8 mouse cellular contexts compared by ENCODE assay signal in genomic region chr10:75211807-75212645, GRCm38 (mm10). TPM values are rescaled to one million over a fixed set of nuclear protein-coding genes. Genes with fewer than 3 reads are reported as not detected.
A peak's percentile ranks its signal among the peaks of the same experiment; 100 is the strongest.
DNase-seq lines count a peak whose midpoint lies in the region; ATAC-seq and TF ChIP-seq lines count a peak whose summit lies in the region.

TSS of gene Specc1l (plus strand) at chr10:75212073.

- peaks cover 15% of the 10 kb centered on the region for H3K4me1 ChIP-seq in embryonic facial prominence, embryonic 14.5 days (ENCODE audit: control insufficient read depth, insufficient read depth, low read length)
- peaks cover 6% of the 10 kb centered on the region; the same call in 1 of the 2 replicates for H3K4me1 ChIP-seq in limb, embryonic 14.5 days (ENCODE audit: control insufficient read depth, insufficient read depth, low read length)
- 0 out of 2 replicates have a peak, but pooled peaks cover 2% of the 10 kb centered on the region for H3K4me1 ChIP-seq in midbrain, postnatal 0 days (ENCODE audit: insufficient read depth, low read length)

- TF ChIP-seq POLR2A in limb, embryonic 14.5 days (IDR thresholded peaks at IDR 0.05; ENCODE audit: borderline replicate concordance, extremely low read depth, insufficient read depth, insufficient read length), result peak; percentile 50; the same call in 1 of the 2 replicates

- no peaks in the 10 kb centered on the region for H3K36me3 ChIP-seq in embryonic facial prominence, embryonic 14.5 days (ENCODE audit: control insufficient read depth, insufficient read depth, low read length)
- H3K36me3 ChIP-seq in limb, embryonic 14.5 days (ENCODE audit: control insufficient read depth, insufficient read depth, low read length), result 0 out of 2 replicates have a peak, but pooled peaks cover 3% of the 10 kb centered on the region
- no peaks in the 10 kb centered on the region for H3K36me3 ChIP-seq in midbrain, postnatal 0 days (ENCODE audit: insufficient read depth, low read length)

- no peak for TF ChIP-seq CTCF in midbrain, postnatal 0 days (IDR thresholded peaks at IDR 0.05)

- peak within 1 kb of the TSS; percentile 80 for H3K4me2 ChIP-seq in embryonic facial prominence, embryonic 14.5 days (ENCODE audit: low read depth, low read length)
- H3K4me2 ChIP-seq in limb, embryonic 14.5 days (replicated peaks; ENCODE audit: low read depth, low read length, severe bottlenecking), result peak within 1 kb of the TSS; percentile 66
- peak within 1 kb of the TSS; percentile 78 for H3K4me2 ChIP-seq in midbrain, postnatal 0 days (ENCODE audit: low read depth, low read length, poor library complexity, severe bottlenecking)

- peak within 1 kb of the TSS; percentile 96 for H3K9ac ChIP-seq in embryonic facial prominence, embryonic 14.5 days (ENCODE audit: low read depth, low read length)
- peak within 1 kb of the TSS; percentile 95 for H3K9ac ChIP-seq in limb, embryonic 14.5 days (ENCODE audit: low read depth, low read length, severe bottlenecking)
- peak within 1 kb of the TSS; percentile 96 for H3K9ac ChIP-seq in midbrain, postnatal 0 days (replicated peaks; ENCODE audit: low read length, poor library complexity, severe bottlenecking)

- under 1% methylated on average over 25 of the region's 80 CpGs for WGBS in embryonic facial prominence, embryonic 14.5 days
- WGBS in limb, embryonic 14.5 days, result under 1% methylated on average over 39 of the region's 80 CpGs
- under 1% methylated on average over 69 of the region's 80 CpGs for WGBS in midbrain, postnatal 0 days

- DNase-seq in 3T3-L1 (ENCODE audit: low read depth, low spot score), result peak; percentile 93
- DNase-seq in adrenal gland, postnatal 4 days (ENCODE audit: low spot score in 2 of 2), result peak; percentile 94 to 96
- DNase-seq in embryonic facial prominence, embryonic 14.5 days (ENCODE audit: low spot score), result peak; percentile 97
- DNase-seq in heart, adult 8-10 months (ENCODE audit: low spot score), result peak; percentile 93
- peak; percentile 96 for DNase-seq in kidney, adult 9 months
- peak; percentile 96 for DNase-seq in limb, embryonic 14.5 days (ENCODE audit: low spot score)
- peak; percentile 98 for DNase-seq in midbrain, postnatal 0 days (ENCODE audit: low spot score)
- peak; percentile 93 to 95 for DNase-seq in spleen, postnatal 14 days (ENCODE audit: low spot score in 2 of 2)

- H3K27me3 ChIP-seq in embryonic facial prominence, embryonic 14.5 days (replicated peaks; ENCODE audit: control insufficient read depth, insufficient read depth, low read length), result no peaks in the 10 kb centered on the region
- H3K27me3 ChIP-seq in limb, embryonic 14.5 days (ENCODE audit: control insufficient read depth, insufficient read depth, low read length), result no peaks in the 10 kb centered on the region
- H3K27me3 ChIP-seq in midbrain, postnatal 0 days (ENCODE audit: insufficient read depth, low read length), result no peaks in the 10 kb centered on the region

- peak within 1 kb of the TSS; percentile 98 for H3K27ac ChIP-seq in embryonic facial prominence, embryonic 14.5 days (replicated peaks; ENCODE audit: low read depth, low read length)
- peak within 1 kb of the TSS; percentile 98 for H3K27ac ChIP-seq in limb, embryonic 14.5 days (replicated peaks; ENCODE audit: low read depth, low read length)
- H3K27ac ChIP-seq in midbrain, postnatal 0 days (ENCODE audit: low read depth, low read length), result peak within 1 kb of the TSS; percentile 98

- H3K9me3 ChIP-seq in embryonic facial prominence, embryonic 14.5 days (ENCODE audit: control insufficient read depth, low read length), result no peaks in the 10 kb centered on the region
- no peaks in the 10 kb centered on the region for H3K9me3 ChIP-seq in limb, embryonic 14.5 days (ENCODE audit: control insufficient read depth, low read length)
- no peaks in the 10 kb centered on the region for H3K9me3 ChIP-seq in midbrain, postnatal 0 days (ENCODE audit: low read length)

- peak; percentile 98 for ATAC-seq in embryonic facial prominence, embryonic 14.5 days (ENCODE audit: low read depth)
- peak; percentile 99 for ATAC-seq in limb, embryonic 14.5 days (ENCODE audit: low FRiP score, low read depth)
- ATAC-seq in midbrain, postnatal 0 days (ENCODE audit: low FRiP score), result peak; percentile 98

- peak within 1 kb of the TSS; percentile 79 for H3K4me3 ChIP-seq in embryonic facial prominence, embryonic 14.5 days (ENCODE audit: low read depth, low read length)
- H3K4me3 ChIP-seq in limb, embryonic 14.5 days (replicated peaks; ENCODE audit: low read length), result peak within 1 kb of the TSS; percentile 81
- H3K4me3 ChIP-seq in midbrain, postnatal 0 days (ENCODE audit: low read depth, low read length), result peak within 1 kb of the TSS; percentile 88

RNA-seq across cellular contexts. Expression of gene Specc1l, which starts in this region (rescaled TPM):
- total RNA-seq in adrenal gland, postnatal 4 days (2021), result 10 to 100 TPM; 65.2 to 65.7 TPM
- 20.3 and 24.7 TPM in 2 replicates for polyA plus RNA-seq in embryonic facial prominence, embryonic 14.5 days (2014; fragmentation: Nextera tagmentation; extraction: Ambion mirVana)
- total RNA-seq in heart, adult 8-10 months (2022), result 10 to 100 TPM; 41.2 to 50.7 (median 45.0) TPM
- polyA plus RNA-seq in limb, embryonic 14.5 days (2012; rRNA removed), result 27.7 and 29.1 TPM in 2 replicates
- 21.4 and 27.2 TPM in 2 replicates for polyA plus RNA-seq in limb, embryonic 14.5 days (2014; fragmentation: Nextera tagmentation; extraction: Ambion mirVana)
- 37.5 and 52.8 TPM in 2 replicates for total RNA-seq in midbrain, postnatal 0 days (2014; rRNA removed)
- polyA plus RNA-seq in midbrain, postnatal 0 days (2015; fragmentation: Nextera tagmentation; extraction: Ambion mirVana), result 21.1 and 23.6 TPM in 2 replicates

Comparison
In these comparisons a context has a peak if more than half of its experiments do, and no peak if none do; other contexts are left out.
1. Peak in every context shown above with its lines: DNase-seq, ATAC-seq, H3K4me3 ChIP-seq and H3K27ac ChIP-seq.